Mouse (Mus musculus) midbrain, embryonic 16.5 days (tissue): ENCODE results near the gene Fnbp4. TPM values are rescaled to one million over a fixed set of nuclear protein-coding genes. Genes with fewer than 3 reads are reported as not detected.
"Not testable (repeated sequence)": the region's sequence is repeated elsewhere in the genome, so short reads cannot be mapped to it uniquely, and the experiment has no call there.

Experiments used
- ATAC-seq: fragments of 200-750 bp; cut with Nextera tagmentation; 2 replicates; pipeline ENCODE4 v1.8.0; 2017; ENCODE audit warnings: moderate TSS enrichment
- H3K27ac ChIP-seq: fragments of 300-500 bp; sonication (generic); 2 replicates; pipeline ENCODE4 v1.5.1; 2014; ENCODE audit warnings: mild to moderate bottlenecking, low read length, mixed read lengths
- H3K27me3 ChIP-seq: fragments of 300-500 bp; sonication (generic); 2 replicates; pipeline ENCODE4 v1.6.1; 2014; ENCODE audit warnings: low read depth, low read length, mixed read lengths; ENCODE audit not compliant: control insufficient read depth, insufficient read depth
- H3K36me3 ChIP-seq: fragments of 300-500 bp; sonication (generic); 2 replicates; pipeline ENCODE4 v1.6.1; 2014; ENCODE audit warnings: mild to moderate bottlenecking, low read length, moderate library complexity, mixed read lengths; ENCODE audit not compliant: control insufficient read depth, insufficient read depth
- H3K4me1 ChIP-seq: fragments of 300-500 bp; sonication (generic); 2 replicates; pipeline ENCODE4 v1.6.1; 2014; ENCODE audit warnings: mild to moderate bottlenecking, low read length, mixed read lengths; ENCODE audit not compliant: control insufficient read depth, insufficient read depth
- H3K4me2 ChIP-seq: fragments of 300-500 bp; sonication (generic); 2 replicates; pipeline ENCODE4 v1.6.1; 2014; ENCODE audit warnings: mild to moderate bottlenecking, low read length, mixed read lengths
- H3K4me3 ChIP-seq: fragments of 300-500 bp; sonication (generic); 2 replicates; pipeline ENCODE4 v1.5.1; 2014; ENCODE audit warnings: low read depth, mild to moderate bottlenecking, low read length, moderate library complexity, mixed read lengths
- H3K9ac ChIP-seq: fragments of 300-500 bp; sonication (generic); 2 replicates; pipeline ENCODE4 v1.6.1; 2014; ENCODE audit warnings: low read depth, low read length, mixed read lengths
- H3K9me3 ChIP-seq: fragments of 300-500 bp; sonication (generic); replicated peaks from 2 replicates; pipeline ENCODE4 v1.6.1; 2014; ENCODE audit warnings: mild to moderate bottlenecking, low read length, mixed read lengths; ENCODE audit not compliant: control insufficient read depth, poor library complexity, severe bottlenecking
- WGBS: fragments of 180-500 bp; shearing (Covaris S2); extraction: QIAGEN DNeasy Blood & Tissue Kit; methylation state at CpG from one replicate; pipeline ENCODE4 v1.1.7; 2014; 5-methylcytosine and 5-hydroxymethylcytosine counted together
- polyA plus RNA-seq: library from polyadenylated mRNA; unstranded; fragments of >200 nt; fragmentation: Nextera tagmentation; extraction: Ambion mirVana; gene quantifications from 2 replicates; pipeline ENCODE4 v1.2.1, GENCODE M21; 2015

Fnbp4 gene
- polyA plus RNA-seq, 1 experiment from 2014 or later = 102 TPM

GRCm38 (mm10) chr2:90815266-90815665 is 70.1 kb downstream of the Fnbp4 start:
- no peak overlapping the region for H3K4me3 ChIP-seq
- WGBS = 75% methylated on average over 2 of the region's 2 CpGs
- no peak for ATAC-seq
- no peaks in the 10 kb centered on the region for H3K36me3 ChIP-seq
- no peaks in the 10 kb centered on the region for H3K9me3 ChIP-seq
- H3K27ac ChIP-seq = no peak overlapping the region
- no peaks in the 10 kb centered on the region for H3K27me3 ChIP-seq
- no peaks in the 10 kb centered on the region for H3K4me1 ChIP-seq
- H3K9ac ChIP-seq = no peak overlapping the region
- H3K4me2 ChIP-seq = no peak overlapping the region

DNA sequence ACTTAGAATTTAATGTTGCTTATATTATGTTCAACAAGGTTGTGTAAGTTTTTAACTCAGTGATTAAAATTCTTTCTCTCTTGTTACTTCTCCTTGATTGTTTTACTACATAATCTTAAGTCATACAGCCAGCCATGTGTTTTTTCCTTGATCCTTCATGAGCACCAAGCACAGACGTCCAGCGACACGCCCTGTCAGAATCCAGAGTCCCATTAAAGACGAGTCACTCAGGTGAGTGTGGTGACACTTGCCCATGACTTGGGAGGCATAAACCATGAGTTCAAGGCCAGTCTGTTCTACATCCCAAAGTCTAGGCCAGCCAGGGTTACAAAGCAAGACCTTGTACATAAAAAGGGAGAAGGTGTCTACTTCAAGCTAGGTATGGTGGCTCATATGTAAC is 71.0 kb downstream of the Fnbp4 start:
- H3K9me3 ChIP-seq = no peaks in the 10 kb centered on the region
- H3K27me3 ChIP-seq = no peaks in the 10 kb centered on the region
- ATAC-seq = no peak
- H3K36me3 ChIP-seq = no peaks in the 10 kb centered on the region
- WGBS = 71% methylated on average over 4 of the region's 4 CpGs
- H3K4me3 ChIP-seq = no peak overlapping the region
- H3K4me2 ChIP-seq = no peak overlapping the region
- H3K4me1 ChIP-seq = no peaks in the 10 kb centered on the region
- H3K27ac ChIP-seq = no peak overlapping the region
- H3K9ac ChIP-seq = no peak overlapping the region

DNA sequence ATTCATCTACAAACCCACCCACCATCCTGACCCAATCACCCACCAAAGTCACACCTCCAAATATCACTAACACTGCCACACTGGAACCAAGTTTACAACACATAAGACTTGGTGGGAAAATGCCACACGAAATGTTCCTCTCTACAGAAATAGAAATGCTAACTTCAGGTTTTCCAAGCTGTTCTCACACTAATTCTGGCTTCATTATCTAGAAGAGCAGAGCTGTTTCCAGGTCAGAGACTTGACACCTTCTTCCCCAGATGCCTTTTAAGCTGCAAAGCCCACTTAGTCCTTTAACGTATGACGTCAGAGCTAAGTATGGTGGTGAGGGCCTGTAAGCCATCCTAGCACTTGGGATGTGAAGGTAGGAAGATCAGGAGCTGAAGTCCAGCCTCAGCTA is 73.5 kb downstream of the Fnbp4 start:
- Histone ChIP-seq H3K4me1 (no peaks in the 10 kb centered on the region), H3K27ac (no peak overlapping the region), H3K4me2 (no peak overlapping the region), H3K36me3 (no peaks in the 10 kb centered on the region), H3K4me3 (no peak overlapping the region), H3K9ac (no peak overlapping the region), H3K27me3 (no peaks in the 10 kb centered on the region), H3K9me3 (no peaks in the 10 kb centered on the region)
- WGBS = 93% methylated on average over 3 of the region's 3 CpGs
- no peak for ATAC-seq

GRCm38 (mm10) chr2:90820894-90821293 is 75.7 kb downstream of the Fnbp4 start:
- ATAC-seq = no peak
- Histone ChIP-seq H3K9ac (no peak overlapping the region), H3K4me1 (no peaks in the 10 kb centered on the region), H3K36me3 (no peaks in the 10 kb centered on the region), H3K4me3 (no peak overlapping the region), H3K27ac (no peak overlapping the region), H3K27me3 (no peaks in the 10 kb centered on the region), H3K4me2 (no peak overlapping the region), H3K9me3 (no peaks in the 10 kb centered on the region)
- 85% methylated on average over 3 of the region's 3 CpGs for WGBS

GRCm38 (mm10) chr2:90822978-90823377 is 77.8 kb downstream of the Fnbp4 start:
- 79% methylated on average over 2 of the region's 2 CpGs for WGBS
- no peak for ATAC-seq
- H3K36me3 ChIP-seq = no peaks in the 10 kb centered on the region

GRCm38 (mm10) chr2:90823781-90824180 is 78.6 kb downstream of the Fnbp4 start:
- H3K4me1 ChIP-seq = no peaks in the 10 kb centered on the region
- no peaks in the 10 kb centered on the region for H3K9me3 ChIP-seq
- no peak overlapping the region for H3K27ac ChIP-seq
- H3K27me3 ChIP-seq = no peaks in the 10 kb centered on the region
- 84% methylated on average over 6 of the region's 6 CpGs for WGBS
- no peak overlapping the region for H3K9ac ChIP-seq
- no peak for ATAC-seq
- no peak overlapping the region for H3K4me3 ChIP-seq
- H3K36me3 ChIP-seq = no peaks in the 10 kb centered on the region
- H3K4me2 ChIP-seq = no peak overlapping the region

More at GRCm38 (mm10) chr2:90822978-90823377, 77.8 kb downstream of the Fnbp4 start:
- H3K4me3 ChIP-seq = no peak overlapping the region
- H3K9me3 ChIP-seq = no peaks in the 10 kb centered on the region
- no peaks in the 10 kb centered on the region for H3K4me1 ChIP-seq
- no peak overlapping the region for H3K27ac ChIP-seq
- no peak overlapping the region for H3K4me2 ChIP-seq
- no peaks in the 10 kb centered on the region for H3K27me3 ChIP-seq
- no peak overlapping the region for H3K9ac ChIP-seq

DNA sequence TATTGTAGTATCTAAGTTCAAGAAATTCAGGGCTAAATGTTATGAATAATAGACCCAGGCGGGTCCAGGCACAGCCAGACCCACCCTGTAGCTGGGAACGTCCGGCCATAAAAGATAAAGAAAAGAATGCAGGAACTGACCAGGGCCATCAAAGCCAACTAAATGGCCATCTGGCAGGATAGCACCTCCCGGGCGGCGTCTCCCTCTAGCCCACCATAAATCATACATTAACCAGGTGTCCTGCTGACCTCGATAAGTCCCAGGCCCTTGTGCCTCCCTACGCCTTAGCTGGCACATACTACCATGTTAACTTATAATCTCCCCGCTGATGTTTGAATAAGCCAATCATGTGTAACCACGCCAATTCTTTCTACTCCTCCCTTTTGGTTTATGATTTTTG is 79.4 kb downstream of the Fnbp4 start:
- not testable (repeated sequence) for H3K27ac ChIP-seq, H3K27me3 ChIP-seq, ATAC-seq, H3K9ac ChIP-seq, H3K36me3 ChIP-seq, H3K9me3 ChIP-seq, H3K4me1 ChIP-seq, H3K4me3 ChIP-seq, H3K4me2 ChIP-seq
- 85% methylated on average over 10 of the region's 10 CpGs for WGBS

- Histone ChIP-seq H3K27me3 (no peaks in the 10 kb centered on the region), H3K27ac (no peak overlapping the region), H3K9ac (no peak overlapping the region), H3K4me1 (no peaks in the 10 kb centered on the region), H3K36me3 (no peaks in the 10 kb centered on the region), H3K4me3 (no peak overlapping the region), H3K9me3 (no peaks in the 10 kb centered on the region), H3K4me2 (no peak overlapping the region)
- no peak for ATAC-seq
- WGBS = 84% methylated on average over 11 of the region's 11 CpGs
These were observed 80.5 kb downstream of the Fnbp4 start for GRCm38 (mm10) chr2:90825515-90826172.

- no peak for ATAC-seq
- Histone ChIP-seq H3K4me2 (no peak overlapping the region), H3K9me3 (no peaks in the 10 kb centered on the region), H3K27ac (no peak overlapping the region), H3K4me1 (no peaks in the 10 kb centered on the region), H3K27me3 (no peaks in the 10 kb centered on the region), H3K36me3 (no peaks in the 10 kb centered on the region), H3K9ac (no peak overlapping the region), H3K4me3 (no peak overlapping the region)
- 71% methylated on average over 7 of the region's 7 CpGs for WGBS
These were observed 83.6 kb downstream of the Fnbp4 start for GRCm38 (mm10) chr2:90828739-90829138.
